ENCODE assay signal across 8 mouse cellular contexts in genomic region chr10:121739548-121740505, GRCm38 (mm10). TPM values are rescaled to one million over a fixed set of nuclear protein-coding genes. Genes with fewer than 3 reads are reported as not detected.
DNase-seq lines count a peak whose midpoint lies in the region; ATAC-seq and TF ChIP-seq lines count a peak whose summit lies in the region.

Gene BC048403, plus strand, starts transcription at chr10:121739937.

- ATAC-seq in embryonic facial prominence, embryonic 15.5 days (ENCODE audit: insufficient number of reproducible peaks, low FRiP score, low TSS enrichment, low read depth): peak; percentile 85
- peak; percentile 92 for ATAC-seq in kidney, embryonic 15.5 days (replicated peaks; ENCODE audit: low FRiP score)
- ATAC-seq in monocyte, adult 5-6 weeks (replicated peaks; ENCODE audit: insufficient number of reproducible peaks, low FRiP score, low TSS enrichment, poor library complexity, severe bottlenecking): peak; percentile 84

- peak within 1 kb of the TSS; percentile 9; the same call in 1 of the 2 replicates for H3K27ac ChIP-seq in bone marrow, adult 2 months (ENCODE audit: control insufficient read depth, insufficient read depth, low read depth, low read length, poor library complexity)
- 0 out of 2 replicates have a peak within 1 kb of the TSS, but pooled peaks have one; percentile 1 for H3K27ac ChIP-seq in embryonic facial prominence, embryonic 15.5 days (replicated peaks)
- H3K27ac ChIP-seq in heart, embryonic 10.5 days: peak within 1 kb of the TSS; percentile 96
- peak within 1 kb of the TSS; percentile 67 for H3K27ac ChIP-seq in kidney, embryonic 15.5 days

- no peak for TF ChIP-seq CTCF in bone marrow, adult 2 months (IDR thresholded peaks at IDR 0.05; ENCODE audit: control insufficient read depth, insufficient read depth, low read length)

- under 1% methylated on average over 66 of the region's 68 CpGs for WGBS in bone marrow, adult 2 months
- under 1% methylated on average over 68 of the region's 68 CpGs for WGBS in embryonic facial prominence, embryonic 15.5 days
- under 1% methylated on average over 67 of the region's 68 CpGs for WGBS in heart, embryonic 10.5 days
- WGBS in kidney, embryonic 15.5 days: under 1% methylated on average over 56 of the region's 68 CpGs

- H3K4me3 ChIP-seq in bone marrow, adult 2 months (replicated peaks; ENCODE audit: control insufficient read depth, low read depth, low read length): peak within 1 kb of the TSS; percentile 87
- peak within 1 kb of the TSS; percentile 67 for H3K4me3 ChIP-seq in embryonic facial prominence, embryonic 15.5 days (replicated peaks)
- H3K4me3 ChIP-seq in heart, embryonic 10.5 days: peak within 1 kb of the TSS; percentile 93
- peak within 1 kb of the TSS; percentile 80 for H3K4me3 ChIP-seq in kidney, embryonic 15.5 days (replicated peaks)

- peak; percentile 68; the same call in 1 of the 2 replicates for TF ChIP-seq POLR2A in bone marrow, adult 2 months (IDR thresholded peaks at IDR 0.05; ENCODE audit: borderline replicate concordance, control insufficient read depth, low read depth, low read length)

- no peaks in the 10 kb centered on the region for H3K36me3 ChIP-seq in embryonic facial prominence, embryonic 15.5 days
- H3K36me3 ChIP-seq in heart, embryonic 10.5 days: peaks cover 5% of the 10 kb centered on the region; the same call in 1 of the 2 replicates
- no peaks in the 10 kb centered on the region for H3K36me3 ChIP-seq in kidney, embryonic 15.5 days

- H3K27me3 ChIP-seq in embryonic facial prominence, embryonic 15.5 days: no peaks in the 10 kb centered on the region
- H3K27me3 ChIP-seq in heart, embryonic 10.5 days (ENCODE audit: insufficient read depth, poor library complexity, severe bottlenecking): no peaks in the 10 kb centered on the region
- H3K27me3 ChIP-seq in kidney, embryonic 15.5 days: no peaks in the 10 kb centered on the region

- no peaks in the 10 kb centered on the region; the same call in 1 of the 2 replicates for H3K4me1 ChIP-seq in bone marrow, adult 2 months (ENCODE audit: control insufficient read depth, insufficient read depth, low read length)
- H3K4me1 ChIP-seq in embryonic facial prominence, embryonic 15.5 days: 0 out of 2 replicates have a peak, but pooled peaks cover 4% of the 10 kb centered on the region
- peaks cover 6% of the 10 kb centered on the region for H3K4me1 ChIP-seq in heart, embryonic 10.5 days
- H3K4me1 ChIP-seq in kidney, embryonic 15.5 days: peaks cover 16% of the 10 kb centered on the region

- H3K9me3 ChIP-seq in embryonic facial prominence, embryonic 15.5 days (replicated peaks): no peaks in the 10 kb centered on the region
- H3K9me3 ChIP-seq in heart, embryonic 10.5 days: no peaks in the 10 kb centered on the region
- H3K9me3 ChIP-seq in kidney, embryonic 15.5 days (replicated peaks): no peaks in the 10 kb centered on the region

- H3K4me2 ChIP-seq in embryonic facial prominence, embryonic 15.5 days (replicated peaks): peak within 1 kb of the TSS; percentile 87
- H3K4me2 ChIP-seq in kidney, embryonic 15.5 days: peak within 1 kb of the TSS; percentile 91

- H3K9ac ChIP-seq in embryonic facial prominence, embryonic 15.5 days: peak within 1 kb of the TSS; percentile 60
- H3K9ac ChIP-seq in kidney, embryonic 15.5 days: peak within 1 kb of the TSS; percentile 62

- DNase-seq in 416B (ENCODE audit: low read depth) (peak; percentile 83), liver (peak; percentile 88)
- peak; percentile 91 for DNase-seq in heart, embryonic 10.5 days (ENCODE audit: low spot score)
- peak; percentile 82 to 92 for DNase-seq in spleen, postnatal 4 days (ENCODE audit: low spot score in 2 of 2)

RNA-seq across cellular contexts. Expression of gene BC048403, which starts in this region (rescaled TPM):
- 2.0 and 2.2 TPM in 2 replicates for polyA plus RNA-seq in bone marrow, adult 2 months (2011; ENCODE audit: insufficient read depth, insufficient read length, low replicate concordance, missing spikeins)
- 2.9 and 3.2 TPM in 2 replicates for polyA plus RNA-seq in embryonic facial prominence, embryonic 15.5 days (2015; fragmentation: Nextera tagmentation; extraction: Ambion mirVana)
- 3.1 and 3.9 TPM in 2 replicates for polyA plus RNA-seq in heart, embryonic 10.5 days (2016; fragmentation: Nextera tagmentation; extraction: Ambion mirVana)
- polyA plus RNA-seq in kidney, embryonic 15.5 days (2015; fragmentation: Nextera tagmentation; extraction: Ambion mirVana): 3.0 and 3.4 TPM in 2 replicates
- 2.6 to 4.1 TPM (median 2.8 TPM) in 3 replicates for total RNA-seq in monocyte, adult 5-6 weeks (2017)

Comparison
In these comparisons a context has a peak if more than half of its experiments do, and no peak if none do; other contexts are left out.
1. Peak in every context shown above with its lines: DNase-seq, ATAC-seq, H3K4me3 ChIP-seq and H3K27ac ChIP-seq.
2. H3K27ac ChIP-seq: peak in every context shown above with its lines; median percentile 96 in heart, embryonic 10.5 days; 67 in kidney, embryonic 15.5 days; 9 in bone marrow, adult 2 months; 1 in embryonic facial prominence, embryonic 15.5 days.